Mouse (Mus musculus) intestine, embryonic 15.5 days (tissue): ENCODE data around the gene Olfr845. TPM values are rescaled to one million over a fixed set of nuclear protein-coding genes. Genes with fewer than 3 reads are reported as not detected.

ENCODE experiments used
- ATAC-seq: fragments of 200-750 bp; cut with Nextera tagmentation; 2 replicates; pipeline ENCODE4 v1.8.0; 2017; ENCODE audit warnings: moderate TSS enrichment, moderate library complexity
- H3K27ac ChIP-seq: fragments of 300-500 bp; sonication (generic); 2 replicates; pipeline ENCODE4 v1.5.1; 2015; ENCODE audit warnings: mild to moderate bottlenecking, inconsistent platforms
- H3K27me3 ChIP-seq: fragments of 300-500 bp; sonication (generic); replicated peaks from 2 replicates; pipeline ENCODE4 v1.6.1; 2015; ENCODE audit warnings: inconsistent platforms
- H3K36me3 ChIP-seq: fragments of 300-500 bp; sonication (generic); 2 replicates; pipeline ENCODE4 v1.6.1; 2015; ENCODE audit warnings: inconsistent platforms
- H3K4me1 ChIP-seq: fragments of 300-500 bp; sonication (generic); replicated peaks from 2 replicates; pipeline ENCODE4 v1.6.1; 2015; ENCODE audit warnings: inconsistent platforms
- H3K4me2 ChIP-seq: fragments of 300-500 bp; sonication (generic); replicated peaks from 2 replicates; pipeline ENCODE4 v1.6.1; 2015; ENCODE audit warnings: mild to moderate bottlenecking, inconsistent platforms
- H3K4me3 ChIP-seq: fragments of 300-500 bp; sonication (generic); replicated peaks from 2 replicates; pipeline ENCODE4 v1.5.1; 2015; ENCODE audit warnings: inconsistent platforms
- H3K9ac ChIP-seq: fragments of 300-500 bp; sonication (generic); 2 replicates; pipeline ENCODE4 v1.6.1; 2015; ENCODE audit warnings: inconsistent platforms
- H3K9me3 ChIP-seq: fragments of 300-500 bp; sonication (generic); 2 replicates; pipeline ENCODE4 v1.6.1; 2016; ENCODE audit warnings: inconsistent platforms
- WGBS: fragments of 180-500 bp; shearing (Covaris S2); methylation state at CpG from one replicate; pipeline ENCODE4 v1.1.7; 2015; 5-methylcytosine and 5-hydroxymethylcytosine counted together
- polyA plus RNA-seq: library from polyadenylated mRNA; unstranded; fragments of >200 nt; fragmentation: Nextera tagmentation; extraction: Ambion mirVana; gene quantifications from 2 replicates; pipeline ENCODE4 v1.2.1, GENCODE M21; 2015

The Olfr845 gene
- not detected in 2 replicates for polyA plus RNA-seq

DNA sequence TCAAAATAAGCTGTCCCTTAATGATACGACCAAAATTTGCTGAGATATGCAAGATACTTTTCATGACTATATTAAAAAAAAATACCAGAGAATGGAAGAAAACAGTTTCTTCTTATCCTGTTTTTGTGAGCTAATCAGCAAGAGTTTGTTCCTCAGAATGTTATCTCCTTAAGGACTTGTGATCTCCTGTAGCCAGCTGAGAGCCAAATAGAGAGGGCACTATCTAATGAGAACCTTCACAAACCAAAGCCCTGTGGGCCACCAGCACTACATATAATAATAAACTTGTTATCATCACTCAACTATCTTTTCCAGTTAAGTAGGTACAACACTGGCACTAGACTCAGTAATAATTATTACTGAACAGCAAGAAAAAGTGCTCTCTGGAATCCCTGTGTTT is at the start of gene Olfr845:
Olfr845 (plus strand) TSS at position 301 of the 400 bp plus-strand sequence.
- no peaks in the 10 kb centered on the region for H3K4me1 ChIP-seq
- 65% methylated on average over 1 of the region's 1 CpGs for WGBS
- ATAC-seq: no peak

GRCm38 (mm10) chr9:19316047-19316446 is 20.2 kb upstream of the Olfr845 start, which contains the start of gene Olfr844:
Olfr844 (plus strand) TSS chr9:19316347.
- ATAC-seq: no peak
- no peaks in the 10 kb centered on the region for H3K9me3 ChIP-seq

More for the DNA sequence above, at the start of gene Olfr845:
- no peak within 1 kb of the TSS for H3K4me2 ChIP-seq
- no peak within 1 kb of the TSS for H3K4me3 ChIP-seq
- no peaks in the 10 kb centered on the region for H3K27me3 ChIP-seq
- H3K9me3 ChIP-seq: no peaks in the 10 kb centered on the region
- H3K27ac ChIP-seq: no peak within 1 kb of the TSS
- H3K9ac ChIP-seq: no peak within 1 kb of the TSS
- H3K36me3 ChIP-seq: no peaks in the 10 kb centered on the region

DNA sequence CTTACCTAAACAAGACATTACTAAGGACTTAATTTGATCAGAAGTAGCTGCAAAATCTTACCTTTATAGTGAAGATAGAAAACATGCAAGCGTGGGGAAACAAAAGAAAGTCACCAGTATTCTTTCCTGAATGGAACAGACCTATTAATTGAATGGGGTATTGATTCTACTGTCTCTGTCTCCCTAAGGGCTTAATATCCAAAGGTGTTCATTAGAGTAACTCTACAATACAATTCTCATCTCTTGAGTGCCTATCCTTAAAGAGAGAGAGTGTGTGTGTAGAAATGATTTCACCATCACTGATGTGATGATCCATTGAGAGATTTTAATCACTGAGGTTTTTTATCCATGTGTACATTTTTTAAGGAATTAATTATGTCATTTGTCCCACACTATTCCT is 27.6 kb downstream of the Olfr845 start, which contains the start of gene Olfr846:
Olfr846 (minus strand) TSS at position 101 of the 400 bp plus-strand sequence.
- Histone ChIP-seq H3K9ac (no peak within 1 kb of the TSS), H3K36me3 (no peaks in the 10 kb centered on the region), H3K4me3 (no peak within 1 kb of the TSS), H3K4me1 (no peaks in the 10 kb centered on the region), H3K27ac (no peak within 1 kb of the TSS), H3K27me3 (no peaks in the 10 kb centered on the region), H3K4me2 (no peak within 1 kb of the TSS), H3K9me3 (no peaks in the 10 kb centered on the region)
- 55% methylated on average over 1 of the region's 1 CpGs for WGBS
- no peak for ATAC-seq

More at GRCm38 (mm10) chr9:19316047-19316446, 20.2 kb upstream of the Olfr845 start, which contains the start of gene Olfr844:
- no peaks in the 10 kb centered on the region for H3K4me1 ChIP-seq
- no peak within 1 kb of the TSS for H3K27ac ChIP-seq
- no peak within 1 kb of the TSS for H3K4me2 ChIP-seq
- no peak within 1 kb of the TSS for H3K4me3 ChIP-seq
- H3K9ac ChIP-seq: no peak within 1 kb of the TSS
- H3K36me3 ChIP-seq: no peaks in the 10 kb centered on the region
- no peaks in the 10 kb centered on the region for H3K27me3 ChIP-seq

- 73% methylated on average over 1 of the region's 1 CpGs for WGBS
- no peak for ATAC-seq
These were observed 42.3 kb downstream of the Olfr845 start, which contains the start of gene Olfr847 for GRCm38 (mm10) chr9:19378569-19378968. Olfr847 (minus strand) TSS chr9:19378669.

More at GRCm38 (mm10) chr9:19378569-19378968, 42.3 kb downstream of the Olfr845 start, which contains the start of gene Olfr847:
- Histone ChIP-seq H3K36me3 (no peaks in the 10 kb centered on the region), H3K4me3 (no peak within 1 kb of the TSS), H3K4me1 (no peaks in the 10 kb centered on the region), H3K27ac (no peak within 1 kb of the TSS), H3K27me3 (no peaks in the 10 kb centered on the region), H3K4me2 (no peak within 1 kb of the TSS), H3K9ac (no peak within 1 kb of the TSS), H3K9me3 (no peaks in the 10 kb centered on the region)

Other genes starting within 250 kb of the Olfr845 start
- not detected in 2 replicates for gene Olfr836, start 216.1 kb upstream of the Olfr845 start, polyA plus RNA-seq
- not detected in 2 replicates for gene Olfr837, start 200.1 kb upstream of the Olfr845 start, polyA plus RNA-seq
- not detected in 2 replicates for gene Olfr839-ps1, start 159.1 kb upstream of the Olfr845 start, polyA plus RNA-seq
- gene Olfr843, start 84.5 kb upstream of the Olfr845 start, polyA plus RNA-seq: not detected in 2 replicates
- gene Olfr844, start 20.1 kb upstream of the Olfr845 start, polyA plus RNA-seq: not detected in 2 replicates
- not detected in 2 replicates for gene Olfr846, start 27.5 kb downstream of the Olfr845 start, polyA plus RNA-seq
- gene Olfr847, start 42.2 kb downstream of the Olfr845 start, polyA plus RNA-seq: not detected in 2 replicates
- gene Olfr849, start 103.8 kb downstream of the Olfr845 start, polyA plus RNA-seq: not detected in 2 replicates
- gene Olfr850, start 141.8 kb downstream of the Olfr845 start, polyA plus RNA-seq: not detected in 2 replicates
- not detected in 2 replicates for gene Olfr851, start 156.8 kb downstream of the Olfr845 start, polyA plus RNA-seq
- gene Olfr853, start 204.6 kb downstream of the Olfr845 start, polyA plus RNA-seq: not detected in 2 replicates
- not detected in 2 replicates for gene Olfr854, start 230.9 kb downstream of the Olfr845 start, polyA plus RNA-seq
- gene Olfr855, start 246.2 kb downstream of the Olfr845 start, polyA plus RNA-seq: not detected in 2 replicates